Mouse (Mus musculus) kidney, adult 2 months (tissue): ENCODE results near the gene Hoxb1.

ENCODE experiments used
- CTCF ChIP-seq: fragments of 200-500 bp; conservative IDR thresholded peaks from 2 replicates; pipeline ENCODE4 v1.5.1; 2011; ENCODE audit warnings: low read depth, mild to moderate bottlenecking, control low read depth, low read length, moderate library complexity, mixed read lengths; ENCODE audit not compliant: insufficient read depth, insufficient read length
- POLR2A ChIP-seq: fragments of 200-500 bp; IDR thresholded peaks from one replicate; pipeline ENCODE4 v1.6.1; 2011; ENCODE audit warnings: low read depth, low read length, control low read depth

DNA sequence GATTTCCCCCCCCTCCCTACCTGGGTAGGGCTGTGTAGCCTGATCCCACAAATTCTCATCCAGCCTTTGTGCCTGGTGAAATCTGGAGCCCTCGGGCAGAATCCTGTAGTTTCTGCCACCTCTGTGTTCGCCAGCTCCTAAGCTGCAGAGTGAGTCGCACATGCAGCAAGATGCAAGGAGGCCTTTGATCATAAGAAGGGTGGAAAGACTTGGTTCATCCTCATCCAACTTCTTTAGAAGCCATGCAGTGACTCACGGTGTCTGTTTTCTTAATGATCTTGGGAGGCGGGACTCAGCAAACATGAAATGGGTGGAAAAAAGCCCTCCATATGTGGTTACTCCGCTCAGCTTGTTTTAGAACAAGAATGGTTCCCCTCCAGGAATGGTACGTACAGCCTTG, 39.3 kb downstream of the Hoxb1 start:
- TF ChIP-seq CTCF: no peak
- no peak for TF ChIP-seq POLR2A
